Mouse (Mus musculus) megakaryocyte, embryonic 14.5 days (primary cell): ENCODE data around the gene Lrp8.

Experiments
- FLI1 ChIP-seq: IDR thresholded peaks from 2 replicates; pipeline ENCODE4 v1.6.1; 2012; ENCODE audit warnings: low read length, inconsistent platforms, mixed read lengths
- GATA1 ChIP-seq: IDR thresholded peaks from 3 replicates; pipeline ENCODE4 v1.6.1; 2012; ENCODE audit warnings: mixed read lengths, low read length, inconsistent platforms, borderline replicate concordance

DNA sequence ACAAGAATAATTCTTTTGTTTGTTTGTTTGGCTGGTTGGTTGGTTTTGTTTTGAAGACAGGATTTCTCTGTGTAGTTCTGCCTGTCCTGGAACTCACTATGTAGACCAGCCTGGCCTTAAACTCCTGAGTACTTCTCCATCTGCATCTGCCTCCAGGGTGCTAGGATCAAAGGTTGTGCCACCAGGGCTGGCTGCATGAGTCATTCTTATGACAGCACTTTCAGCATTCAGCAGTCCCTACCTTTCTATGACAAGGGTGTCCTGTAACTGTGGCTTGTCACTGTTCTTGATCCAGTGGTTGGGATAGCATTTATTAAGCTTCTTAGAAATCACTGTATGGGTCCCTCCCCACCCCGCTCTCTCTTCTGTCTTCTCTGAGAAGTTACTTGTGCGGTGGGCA lies 38.5 kb upstream of the Lrp8 start:
- TF ChIP-seq FLI1: no peak
- TF ChIP-seq GATA1: no peak
